Mouse (Mus musculus): ENCODE data around the gene Kif1a.

- TF ChIP-seq CTCF (IDR thresholded peaks at IDR 0.05; ENCODE audit: low read depth, low read length) (no peak), POLR2A (IDR thresholded peaks at IDR 0.05; ENCODE audit: borderline replicate concordance, low read depth, low read length) (no peak)
Measured at GRCm38 (mm10) chr1:93124066-93124465, 22.3 kb upstream of the Kif1a start.
